Mouse (Mus musculus) C2C12 (cell line): Measurements from ENCODE around the gene Cbs.

ENCODE experiments used
- CEBPB ChIP-seq: IDR thresholded peaks from one replicate; pipeline ENCODE4 v1.6.1; 2011; ENCODE audit warnings: low read depth, mild to moderate bottlenecking, control low read depth, moderate library complexity
- CTCF ChIP-seq: IDR thresholded peaks from one replicate; pipeline ENCODE4 v1.5.1; 2011; ENCODE audit not compliant: control insufficient read depth, insufficient read depth, insufficient read length
- FOSL1 ChIP-seq: IDR thresholded peaks from one replicate; pipeline ENCODE4 v1.8.0; 2011; ENCODE audit warnings: mild to moderate bottlenecking, low read length; ENCODE audit not compliant: poor library complexity, insufficient read depth, severe bottlenecking
- MAX ChIP-seq: IDR thresholded peaks from one replicate; pipeline ENCODE4 v1.6.1; 2011; ENCODE audit warnings: mild to moderate bottlenecking, control low read depth
- MYOD1 ChIP-seq: IDR thresholded peaks from one replicate; pipeline ENCODE4 v1.6.1; 2011; ENCODE audit warnings: low read depth; ENCODE audit not compliant: control insufficient read depth, insufficient read length
- MYOG ChIP-seq: IDR thresholded peaks from one replicate; pipeline ENCODE4 v1.6.1; 2011; ENCODE audit not compliant: control insufficient read depth, insufficient read length; ENCODE audit errors: extremely low read depth
- USF1 ChIP-seq: IDR thresholded peaks from one replicate; pipeline ENCODE4 v1.6.1; 2011; ENCODE audit warnings: low read depth, mild to moderate bottlenecking, control low read depth, moderate library complexity

GRCm38 (mm10) chr17:31657141-31657983, 20.3 kb upstream of the Cbs start:
- TF ChIP-seq CTCF (no peak), USF1 (no peak), MYOG (no peak), CEBPB (no peak), MYOD1 (no peak), FOSL1 (no peak), MAX (no peak)
